Mouse (Mus musculus) heart, postnatal 0 days (tissue): ENCODE data around the gene Abi2.

Experiments used
- CTCF ChIP-seq: IDR thresholded peaks from 2 replicates; pipeline ENCODE4 v1.5.1; 2016; ENCODE audit warnings: antibody characterized with exemption, control low read depth, low read depth
- EP300 ChIP-seq: IDR thresholded peaks from 2 replicates; pipeline ENCODE4 v1.6.1; 2016; ENCODE audit warnings: antibody characterized with exemption, low read depth

- TF ChIP-seq CTCF, result no peak
- no peak for TF ChIP-seq EP300
These were observed 18.9 kb downstream of the Abi2 start for GRCm38 (mm10) chr1:60428341-60428740.
